In genomic region chr19:42725056-42725972, GRCm38 (mm10) we compare ENCODE assay signal across 9 mouse cellular contexts. TPM values are rescaled to one million over a fixed set of nuclear protein-coding genes. Genes with fewer than 3 reads are reported as not detected.
DNase-seq lines count a peak whose midpoint lies in the region.
"Had no signal": no experiment of that assay in that cellular context is flagged by ENCODE, and none has a peak within 500 bp of the region (broad histone marks: within the 10 kb centered on the region; RNA-seq: fewer than 3 reads in every experiment).

No protein-coding gene starts in this region.

- no peaks in the 10 kb centered on the region for H3K36me3 ChIP-seq in limb, embryonic 10.5 days

- H3K9me3 ChIP-seq in limb, embryonic 10.5 days (replicated peaks): no peaks in the 10 kb centered on the region

- intact Hi-C loops in heart, postnatal 25 days (cut with DNase I): no loop called here

- 27% methylated on average over 16 of the region's 16 CpGs for WGBS in limb, embryonic 10.5 days

- peak; percentile 39 to 67 for DNase-seq in adrenal gland, adult (ENCODE audit: inconsistent age in 2 of 2, low spot score in 1 of 2)
- no peak for DNase-seq in adrenal gland, adult 8-10 months
- peak; percentile 16 for DNase-seq in c-Kit-positive CD71-negative TER-119-negative erythroid progenitor cells, embryonic 14.5 days (ENCODE audit: low read depth)
- peak; percentile 7 for DNase-seq in heart, postnatal 25 days (ENCODE audit: low spot score)
- peak; percentile 69 for DNase-seq in limb, embryonic 10.5 days (ENCODE audit: low spot score)
- DNase-seq in spleen, adult 12 weeks (ENCODE audit: low spot score): no peak
- no peak for DNase-seq in adrenal gland, adult 2 months
- no peak for DNase-seq in cerebellum, adult 18-20 months
- DNase-seq: right cerebral cortex, postnatal 25 days had no signal

- H3K4me3 ChIP-seq in limb, embryonic 10.5 days: 0 out of 2 replicates have a peak overlapping the region, but pooled peaks have one; percentile 9

- H3K27ac ChIP-seq in limb, embryonic 10.5 days: peak overlapping the region; percentile 66

- peaks cover 57% of the 10 kb centered on the region for H3K4me1 ChIP-seq in limb, embryonic 10.5 days

- H3K27me3 ChIP-seq in limb, embryonic 10.5 days (ENCODE audit: low read depth, poor library complexity, severe bottlenecking): peaks cover 6% of the 10 kb centered on the region; the same call in 1 of the 2 replicates

RNA-seq across cellular contexts. Expression of gene Pyroxd2, which starts 27.3 kb away (rescaled TPM):
- total RNA-seq in adrenal gland, adult 8-10 months (2022): 10 to 100 TPM; 37.8 to 64.5 (median 50.9) TPM
- total RNA-seq in heart, postnatal 25 days (2021): 1 to 10 TPM; 3.5 to 4.4 TPM
- polyA plus RNA-seq in limb, embryonic 10.5 days (2016; fragmentation: Nextera tagmentation; extraction: Ambion mirVana): 0.30 and 0.74 TPM in 2 replicates
- total RNA-seq in adrenal gland, adult 2 months (2021): 10 to 100 TPM; 26.5 to 32.0 TPM
- 40.8 and 49.4 TPM in 2 replicates for polyA plus RNA-seq in adrenal gland, adult 2 months (2012; rRNA removed)

RNA-seq across cellular contexts. Expression of gene Hps1, which starts 54.5 kb away (rescaled TPM):
- 10 to 100 TPM; 28.8 to 37.8 (median 31.0) TPM for total RNA-seq in adrenal gland, adult 8-10 months (2022)
- total RNA-seq in heart, postnatal 25 days (2021): 1 to 10 TPM; 1.8 to 2.2 TPM
- 16.2 and 17.2 TPM in 2 replicates for polyA plus RNA-seq in limb, embryonic 10.5 days (2016; fragmentation: Nextera tagmentation; extraction: Ambion mirVana)
- total RNA-seq in adrenal gland, adult 2 months (2021): 10 to 100 TPM; 25.7 to 29.1 TPM
- polyA plus RNA-seq in adrenal gland, adult 2 months (2012; rRNA removed): 185 and 307 TPM in 2 replicates

Comparison
In these comparisons a context has a peak if more than half of its experiments do, and no peak if none do; other contexts are left out.
1. DNase-seq: peak in adrenal gland, adult (2 of 2), c-Kit-positive CD71-negative TER-119-negative erythroid progenitor cells, embryonic 14.5 days (single experiment), heart, postnatal 25 days (single experiment) and limb, embryonic 10.5 days (single experiment); none in adrenal gland, adult 8-10 months (single experiment), spleen, adult 12 weeks (single experiment), adrenal gland, adult 2 months (single experiment) and cerebellum, adult 18-20 months (0 of 2).
2. RNA of gene Pyroxd2, which starts 27.3 kb away (total RNA-seq): 37.8 to 64.5 TPM in adrenal gland, adult 8-10 months and 26.5 to 32.0 TPM in adrenal gland, adult 2 months; 3.5 to 4.4 TPM in heart, postnatal 25 days; every median in the first group is over 4 times any median in the second.
3. RNA of gene Hps1, which starts 54.5 kb away (total RNA-seq): 28.8 to 37.8 TPM in adrenal gland, adult 8-10 months and 25.7 to 29.1 TPM in adrenal gland, adult 2 months; 1.8 to 2.2 TPM in heart, postnatal 25 days; every median in the first group is over 4 times any median in the second.